8 mouse cellular contexts compared by ENCODE assay signal in genomic region chr3:145576876-145577275, GRCm38 (mm10). TPM values are rescaled to one million over a fixed set of nuclear protein-coding genes. Genes with fewer than 3 reads are reported as not detected.
A peak's percentile ranks its signal among the peaks of the same experiment; 100 is the strongest.
DNase-seq lines count a peak whose midpoint lies in the region; ATAC-seq lines count a peak whose summit lies in the region.

No protein-coding gene starts in this region.

- H3K4me3 ChIP-seq in erythroblast, embryonic 14.5 days (replicated peaks) = peak overlapping the region; percentile 74
- H3K4me3 ChIP-seq in liver, embryonic 13.5 days (replicated peaks) = peak overlapping the region; percentile 75

- H3K4me2 ChIP-seq in liver, embryonic 13.5 days = peak overlapping the region; percentile 86

- peaks cover 31% of the 10 kb centered on the region for H3K4me1 ChIP-seq in erythroblast, embryonic 14.5 days (ENCODE audit: control insufficient read depth)
- peaks cover 26% of the 10 kb centered on the region for H3K4me1 ChIP-seq in liver, embryonic 13.5 days (replicated peaks)

- peak overlapping the region; percentile 73 for H3K9ac ChIP-seq in liver, embryonic 13.5 days

- H3K36me3 ChIP-seq in erythroblast, embryonic 14.5 days (ENCODE audit: control insufficient read depth) = peaks cover 25% of the 10 kb centered on the region
- peaks cover 29% of the 10 kb centered on the region for H3K36me3 ChIP-seq in liver, embryonic 13.5 days

- WGBS in liver, embryonic 13.5 days (ENCODE audit: insufficient replicate concordance) = 24% methylated on average over 15 of the region's 15 CpGs

- H3K27ac ChIP-seq in liver, embryonic 13.5 days = peak overlapping the region; percentile 50; the same call in 1 of the 2 replicates

- no peaks in the 10 kb centered on the region for H3K27me3 ChIP-seq in erythroblast, embryonic 14.5 days (ENCODE audit: control insufficient read depth)
- no peaks in the 10 kb centered on the region for H3K27me3 ChIP-seq in liver, embryonic 13.5 days

- no peak for ATAC-seq in erythroblast, adult 5-6 weeks (replicated peaks; ENCODE audit: low FRiP score, poor library complexity, severe bottlenecking)
- no peak; the same call in 1 of the 2 replicates for ATAC-seq in liver, embryonic 13.5 days (ENCODE audit: low read depth)

- peak; percentile 10 for DNase-seq in thymus, postnatal 4 days
- no peak for DNase-seq in thymus, postnatal 36 days
- DNase-seq in liver, embryonic 13.5 days = no peak
- no peak for DNase-seq in embryo, embryonic 10.5 days (ENCODE audit: low spot score)
- DNase-seq in adipocyte (ENCODE audit: low spot score) = no peak
- DNase-seq in adrenal gland, postnatal 4 days (ENCODE audit: low spot score in 2 of 2) = no peak

- H3K9me3 ChIP-seq in erythroblast, embryonic 14.5 days (ENCODE audit: control insufficient read depth, low read length) = no peaks in the 10 kb centered on the region
- H3K9me3 ChIP-seq in liver, embryonic 13.5 days (replicated peaks) = no peaks in the 10 kb centered on the region

RNA-seq across cellular contexts. Expression of gene Znhit6, which starts 0.9 kb away (rescaled TPM):
- polyA plus RNA-seq in erythroblast, embryonic 14.5 days (2012) = 0.18 and 0.43 TPM in 2 replicates
- 8.2 and 17.7 TPM in 2 replicates for total RNA-seq in erythroblast, adult 5-6 weeks (2015; ENCODE audit: low replicate concordance)
- total RNA-seq in erythroblast, adult 5-6 weeks (2017; ENCODE audit: low replicate concordance) = 4.1 and 9.6 TPM in 2 replicates
- 20.5 and 23.3 TPM in 2 replicates for polyA plus RNA-seq in liver, embryonic 13.5 days (2015; fragmentation: Nextera tagmentation; extraction: Ambion mirVana)
- total RNA-seq in adrenal gland, postnatal 4 days (2021) = 10 to 100 TPM; 20.8 to 23.5 TPM
